Mouse (Mus musculus): Measurements from ENCODE around the gene Tmod4. TPM values are rescaled to one million over a fixed set of nuclear protein-coding genes. Genes with fewer than 3 reads are reported as not detected.
A peak's percentile ranks its signal among the peaks of the same experiment; 100 is the strongest.

Tmod4 gene
- polyA plus RNA-seq, 1 experiment, result 0.60 TPM

GRCm38 (mm10) chr3:95171105-95171504 lies 46.8 kb downstream of the Tmod4 start:
- no peak overlapping the region for H3K4me3 ChIP-seq (ENCODE audit: insufficient read depth, low read length)
- no peak for TF ChIP-seq CTCF (IDR thresholded peaks at IDR 0.05; ENCODE audit: low read depth, low read length)
- no peak for TF ChIP-seq POLR2A (IDR thresholded peaks at IDR 0.05; ENCODE audit: borderline replicate concordance, low read depth, low read length)
- H3K4me1 ChIP-seq (ENCODE audit: control insufficient read depth, insufficient read depth, low read length), result no peaks in the 10 kb centered on the region
- H3K27ac ChIP-seq (ENCODE audit: insufficient read depth, low read depth, low read length), result no peak overlapping the region

GRCm38 (mm10) chr3:95172526-95173255 lies 48.4 kb downstream of the Tmod4 start:
- Histone ChIP-seq H3K4me1 (ENCODE audit: control insufficient read depth, insufficient read depth, low read length) (no peaks in the 10 kb centered on the region), H3K4me3 (ENCODE audit: insufficient read depth, low read length) (no peak overlapping the region), H3K27ac (ENCODE audit: insufficient read depth, low read depth, low read length) (no peak overlapping the region)
- TF ChIP-seq POLR2A (IDR thresholded peaks at IDR 0.05; ENCODE audit: borderline replicate concordance, low read depth, low read length), result no peak
- TF ChIP-seq CTCF (IDR thresholded peaks at IDR 0.05; ENCODE audit: low read depth, low read length), result no peak

GRCm38 (mm10) chr3:95173256-95173949 lies 49.1 kb downstream of the Tmod4 start:
- no peaks in the 10 kb centered on the region for H3K4me1 ChIP-seq (ENCODE audit: control insufficient read depth, insufficient read depth, low read length)
- TF ChIP-seq CTCF (IDR thresholded peaks at IDR 0.05; ENCODE audit: low read depth, low read length), result no peak
- peak overlapping the region; percentile 41 for H3K4me3 ChIP-seq (ENCODE audit: insufficient read depth, low read length)
- H3K27ac ChIP-seq (ENCODE audit: insufficient read depth, low read depth, low read length), result no peak overlapping the region

GRCm38 (mm10) chr3:95174011-95174592 lies 49.8 kb downstream of the Tmod4 start:
- Histone ChIP-seq H3K4me3 (ENCODE audit: insufficient read depth, low read length) (peak overlapping the region; percentile 41), H3K27ac (ENCODE audit: insufficient read depth, low read depth, low read length) (no peak overlapping the region), H3K4me1 (ENCODE audit: control insufficient read depth, insufficient read depth, low read length) (no peaks in the 10 kb centered on the region)
- TF ChIP-seq POLR2A (IDR thresholded peaks at IDR 0.05; ENCODE audit: borderline replicate concordance, low read depth, low read length) (no peak), CTCF (IDR thresholded peaks at IDR 0.05; ENCODE audit: low read depth, low read length) (no peak)

- H3K27ac ChIP-seq (ENCODE audit: insufficient read depth, low read depth, low read length), result no peak overlapping the region
- H3K4me1 ChIP-seq (ENCODE audit: control insufficient read depth, insufficient read depth, low read length), result no peaks in the 10 kb centered on the region
- TF ChIP-seq POLR2A (IDR thresholded peaks at IDR 0.05; ENCODE audit: borderline replicate concordance, low read depth, low read length), result no peak
- TF ChIP-seq CTCF (IDR thresholded peaks at IDR 0.05; ENCODE audit: low read depth, low read length), result no peak
- no peak overlapping the region for H3K4me3 ChIP-seq (ENCODE audit: insufficient read depth, low read length)
Observed at GRCm38 (mm10) chr3:95176500-95176899, 52.2 kb downstream of the Tmod4 start.

- Histone ChIP-seq H3K4me1 (ENCODE audit: control insufficient read depth, insufficient read depth, low read length) (no peaks in the 10 kb centered on the region), H3K4me3 (ENCODE audit: insufficient read depth, low read length) (no peak overlapping the region), H3K27ac (ENCODE audit: insufficient read depth, low read depth, low read length) (no peak overlapping the region)
- no peak for TF ChIP-seq POLR2A (IDR thresholded peaks at IDR 0.05; ENCODE audit: borderline replicate concordance, low read depth, low read length)
- TF ChIP-seq CTCF (IDR thresholded peaks at IDR 0.05; ENCODE audit: low read depth, low read length), result no peak
Observed at GRCm38 (mm10) chr3:95177583-95177982, 53.3 kb downstream of the Tmod4 start.

Other genes starting within 250 kb of the Tmod4 start
- 281 and 392 TPM in 2 replicates for gene Psmb4, start 237.5 kb upstream of the Tmod4 start, polyA plus RNA-seq (2012; ENCODE audit: insufficient read depth, insufficient read length, missing spikeins)
- 32.8 and 35.0 TPM in 2 replicates for gene Selenbp1, start 191.4 kb upstream of the Tmod4 start, polyA plus RNA-seq (2012; ENCODE audit: insufficient read depth, insufficient read length, missing spikeins)
- 18.7 and 23.1 TPM in 2 replicates for gene Rfx5, start 170.4 kb upstream of the Tmod4 start, polyA plus RNA-seq (2012; ENCODE audit: insufficient read depth, insufficient read length, missing spikeins)
- gene Pi4kb, start 149.7 kb upstream of the Tmod4 start, polyA plus RNA-seq (2012; ENCODE audit: insufficient read depth, insufficient read length, missing spikeins), result 23.7 and 28.6 TPM in 2 replicates
- 10.5 and 12.7 TPM in 2 replicates for gene Zfp687, start 109.0 kb upstream of the Tmod4 start, polyA plus RNA-seq (2012; ENCODE audit: insufficient read depth, insufficient read length, missing spikeins)
- 136 and 148 TPM in 2 replicates for gene Psmd4, start 81.9 kb upstream of the Tmod4 start, polyA plus RNA-seq (2012; ENCODE audit: insufficient read depth, insufficient read length, missing spikeins)
- 23.4 and 27.8 TPM in 2 replicates for gene Pip5k1a, start 17.5 kb upstream of the Tmod4 start, polyA plus RNA-seq (2012; ENCODE audit: insufficient read depth, insufficient read length, missing spikeins)
- gene Vps72, start 13.5 kb upstream of the Tmod4 start, polyA plus RNA-seq (2012; ENCODE audit: insufficient read depth, insufficient read length, missing spikeins), result 54.8 and 57.4 TPM in 2 replicates
- 88.6 and 112 TPM in 2 replicates for gene Scnm1, start 9.5 kb downstream of the Tmod4 start, polyA plus RNA-seq (2012; ENCODE audit: insufficient read depth, insufficient read length, missing spikeins)
- 5.6 and 6.0 TPM in 2 replicates for gene Lysmd1, start 9.6 kb downstream of the Tmod4 start, polyA plus RNA-seq (2012; ENCODE audit: insufficient read depth, insufficient read length, missing spikeins)
- gene Tnfaip8l2, start 17.9 kb downstream of the Tmod4 start, polyA plus RNA-seq (2012; ENCODE audit: insufficient read depth, insufficient read length, missing spikeins), result 235 and 240 TPM in 2 replicates
- 1.2 and 1.5 TPM in 2 replicates for gene Sema6c, start 36.0 kb downstream of the Tmod4 start, polyA plus RNA-seq (2012; ENCODE audit: insufficient read depth, insufficient read length, missing spikeins)
- gene Gabpb2, start 93.4 kb downstream of the Tmod4 start, polyA plus RNA-seq (2012; ENCODE audit: insufficient read depth, insufficient read length, missing spikeins), result 36.4 and 38.8 TPM in 2 replicates
- gene Cdc42se1, start 104.3 kb downstream of the Tmod4 start, polyA plus RNA-seq (2012; ENCODE audit: insufficient read depth, insufficient read length, missing spikeins), result 128 and 133 TPM in 2 replicates
- gene Mllt11, start 107.7 kb downstream of the Tmod4 start, polyA plus RNA-seq (2012; ENCODE audit: insufficient read depth, insufficient read length, missing spikeins), result 19.7 and 23.3 TPM in 2 replicates
- not detected in 2 replicates for gene Gm128, start 117.1 kb downstream of the Tmod4 start, polyA plus RNA-seq (2012; ENCODE audit: insufficient read depth, insufficient read length, missing spikeins)
- gene Bnipl, start 126.7 kb downstream of the Tmod4 start, polyA plus RNA-seq (2012; ENCODE audit: insufficient read depth, insufficient read length, missing spikeins), result not detected in 2 replicates
- 50.7 and 70.7 TPM in 2 replicates for gene Mindy1, start 156.9 kb downstream of the Tmod4 start, polyA plus RNA-seq (2012; ENCODE audit: insufficient read depth, insufficient read length, missing spikeins)
- gene Prune1, start 157.6 kb downstream of the Tmod4 start, polyA plus RNA-seq (2012; ENCODE audit: insufficient read depth, insufficient read length, missing spikeins), result 15.6 and 16.6 TPM in 2 replicates
- 11.1 and 15.4 TPM in 2 replicates for gene Anxa9, start 182.7 kb downstream of the Tmod4 start, polyA plus RNA-seq (2012; ENCODE audit: insufficient read depth, insufficient read length, missing spikeins)
- gene Cers2, start 190.3 kb downstream of the Tmod4 start, polyA plus RNA-seq (2012; ENCODE audit: insufficient read depth, insufficient read length, missing spikeins), result 173 and 186 TPM in 2 replicates
- gene Setdb1, start 232.7 kb downstream of the Tmod4 start, polyA plus RNA-seq (2012; ENCODE audit: insufficient read depth, insufficient read length, missing spikeins), result 34.2 and 37.2 TPM in 2 replicates